Mouse (Mus musculus): ENCODE measurements around the gene Arhgef19. TPM values are rescaled to one million over a fixed set of nuclear protein-coding genes. Genes with fewer than 3 reads are reported as not detected.

Arhgef19 gene
- polyA plus RNA-seq, 1 experiment from 2014 or later = 18.9 TPM

DNA sequence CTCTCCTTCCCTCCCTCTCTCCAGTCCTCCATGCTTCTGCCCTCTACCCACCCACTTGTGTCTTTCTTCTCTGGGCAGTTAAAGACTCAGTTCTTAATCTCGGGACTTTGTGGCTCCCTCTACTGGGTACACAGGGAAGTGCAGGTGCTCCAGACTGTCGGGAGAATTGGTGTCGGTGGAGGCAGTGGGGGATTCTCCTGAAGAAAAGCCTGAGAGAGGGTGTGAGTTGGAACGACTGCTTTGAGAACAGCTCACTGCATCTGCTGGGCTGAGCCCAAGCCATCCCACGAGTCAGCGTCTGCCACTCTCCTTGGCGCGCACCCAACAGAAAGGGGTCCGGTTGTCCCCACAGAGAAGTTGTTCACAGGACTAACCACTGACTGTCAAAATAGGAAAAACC is 28.5 kb downstream of the Arhgef19 start:
- Histone ChIP-seq H3K9ac (ENCODE audit: low read length) (no peak overlapping the region), H3K4me1 (ENCODE audit: control insufficient read depth, insufficient read depth, low read length) (no peaks in the 10 kb centered on the region; the same call in 1 of the 2 replicates), H3K4me2 (ENCODE audit: low read depth, low read length) (no peak overlapping the region), H3K27me3 (ENCODE audit: control insufficient read depth, insufficient read depth, low read length) (no peaks in the 10 kb centered on the region), H3K9me3 (replicated peaks; ENCODE audit: control insufficient read depth, low read length) (no peaks in the 10 kb centered on the region; the same call in 1 of the 2 replicates), H3K4me3 (replicated peaks; ENCODE audit: low read length) (no peak overlapping the region), H3K36me3 (ENCODE audit: control insufficient read depth, insufficient read depth, low read length) (no peaks in the 10 kb centered on the region), H3K27ac (ENCODE audit: low read length) (no peak overlapping the region)
- WGBS = 40% methylated on average over 9 of the region's 9 CpGs
- ATAC-seq (ENCODE audit: insufficient read depth, low FRiP score) = no peak

DNA sequence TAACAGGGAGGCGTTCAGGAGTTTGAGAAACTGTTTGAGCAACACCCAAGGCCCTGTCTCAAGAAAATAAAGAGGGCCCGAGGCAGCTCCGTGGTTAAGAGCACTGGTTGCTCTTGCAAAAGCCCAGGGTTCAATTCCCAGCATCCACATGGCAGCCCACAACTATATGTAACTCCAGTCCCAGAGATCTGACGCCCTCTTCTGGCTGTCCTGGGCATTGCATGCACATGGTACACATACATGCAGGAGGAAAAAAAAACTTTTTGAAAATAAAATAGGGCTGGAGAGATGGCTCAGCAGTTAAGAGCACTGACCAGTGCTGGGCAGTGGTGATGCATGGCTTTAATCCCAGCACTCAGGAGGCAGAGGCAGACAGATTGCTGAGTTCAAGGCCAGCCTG is 29.1 kb downstream of the Arhgef19 start:
- no peaks in the 10 kb centered on the region for H3K36me3 ChIP-seq (ENCODE audit: control insufficient read depth, insufficient read depth, low read length)
- no peak overlapping the region for H3K27ac ChIP-seq (ENCODE audit: low read length)
- H3K9me3 ChIP-seq (replicated peaks; ENCODE audit: control insufficient read depth, low read length) = no peaks in the 10 kb centered on the region; the same call in 1 of the 2 replicates
- no peak overlapping the region for H3K4me2 ChIP-seq (ENCODE audit: low read depth, low read length)
- 79% methylated on average over 4 of the region's 4 CpGs for WGBS
- no peak overlapping the region for H3K9ac ChIP-seq (ENCODE audit: low read length)
- no peak for ATAC-seq (ENCODE audit: insufficient read depth, low FRiP score)
- no peaks in the 10 kb centered on the region for H3K27me3 ChIP-seq (ENCODE audit: control insufficient read depth, insufficient read depth, low read length)
- no peak overlapping the region for H3K4me3 ChIP-seq (replicated peaks; ENCODE audit: low read length)
- peaks cover 5% of the 10 kb centered on the region for H3K4me1 ChIP-seq (ENCODE audit: control insufficient read depth, insufficient read depth, low read length)

DNA sequence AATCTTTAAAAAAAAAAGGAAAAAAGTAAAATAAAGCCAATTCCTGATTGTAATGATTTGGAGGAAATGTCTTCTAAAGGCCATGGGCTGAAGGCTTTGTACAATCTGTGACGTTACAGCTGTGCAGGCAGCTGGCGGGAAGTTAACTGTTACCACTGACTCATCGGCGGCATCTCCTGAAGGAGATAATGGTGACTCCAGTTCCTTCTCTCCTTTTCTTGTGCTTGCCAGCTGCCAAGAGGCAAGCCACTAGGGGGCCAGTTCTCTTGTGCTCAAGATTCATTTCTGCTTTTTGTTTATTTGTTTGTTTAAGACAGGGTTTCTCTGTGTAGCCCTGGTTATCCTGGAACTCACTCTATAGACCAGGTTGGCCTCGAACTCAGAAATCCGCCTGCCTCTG is 29.8 kb downstream of the Arhgef19 start:
- no peak for ATAC-seq (ENCODE audit: insufficient read depth, low FRiP score)

DNA sequence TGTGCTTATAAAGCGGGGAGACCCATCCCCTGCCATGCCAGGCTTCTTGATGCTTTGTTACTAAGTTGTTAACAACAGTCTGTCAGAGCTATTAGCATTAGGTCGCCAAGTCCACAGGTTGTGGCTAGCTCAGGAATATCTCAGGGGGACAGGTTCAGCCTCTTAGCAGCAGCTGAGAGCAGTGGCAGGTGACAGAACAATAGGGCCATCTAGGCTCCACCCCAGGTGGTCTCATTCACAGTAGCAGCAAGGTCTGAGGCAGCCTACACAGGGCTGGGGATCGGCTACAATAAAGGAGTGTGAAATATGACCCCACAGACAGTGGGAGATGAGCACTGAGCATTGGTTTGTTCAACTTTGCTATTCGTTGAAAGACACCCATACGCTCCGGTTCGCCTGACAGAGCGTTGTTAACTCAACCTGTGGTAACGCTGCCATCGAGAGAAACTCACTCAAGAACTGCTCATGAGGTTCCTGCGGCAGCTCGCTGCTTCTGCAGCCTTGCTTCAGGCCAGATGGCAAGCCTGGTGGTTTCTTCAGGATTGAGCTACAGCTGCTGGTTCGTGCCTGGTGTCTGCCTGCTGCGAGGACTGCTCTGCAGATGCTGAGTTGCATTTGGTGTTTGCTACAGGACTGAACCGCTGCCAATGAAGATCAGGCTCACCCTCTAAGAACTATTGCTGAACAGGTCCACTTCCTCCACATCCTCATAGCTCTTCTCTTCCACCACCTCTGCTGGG is 31.1 kb downstream of the Arhgef19 start:
- no peaks in the 10 kb centered on the region for H3K36me3 ChIP-seq (ENCODE audit: control insufficient read depth, insufficient read depth, low read length)
- 63% methylated on average over 15 of the region's 15 CpGs for WGBS
- ATAC-seq (ENCODE audit: insufficient read depth, low FRiP score) = no peak
- no peak overlapping the region for H3K27ac ChIP-seq (ENCODE audit: low read length)
- H3K9ac ChIP-seq (ENCODE audit: low read length) = no peak overlapping the region
- H3K4me1 ChIP-seq (ENCODE audit: control insufficient read depth, insufficient read depth, low read length) = peaks cover 21% of the 10 kb centered on the region
- no peak overlapping the region for H3K4me2 ChIP-seq (ENCODE audit: low read depth, low read length)
- H3K9me3 ChIP-seq (replicated peaks; ENCODE audit: control insufficient read depth, low read length) = no peaks in the 10 kb centered on the region; the same call in 1 of the 2 replicates
- no peaks in the 10 kb centered on the region for H3K27me3 ChIP-seq (ENCODE audit: control insufficient read depth, insufficient read depth, low read length)
- no peak overlapping the region for H3K4me3 ChIP-seq (replicated peaks; ENCODE audit: low read length)

More for the DNA sequence above, 29.8 kb downstream of the Arhgef19 start:
- H3K4me1 ChIP-seq (ENCODE audit: control insufficient read depth, insufficient read depth, low read length) = peaks cover 12% of the 10 kb centered on the region
- H3K36me3 ChIP-seq (ENCODE audit: control insufficient read depth, insufficient read depth, low read length) = no peaks in the 10 kb centered on the region
- no peaks in the 10 kb centered on the region; the same call in 1 of the 2 replicates for H3K9me3 ChIP-seq (replicated peaks; ENCODE audit: control insufficient read depth, low read length)
- no peaks in the 10 kb centered on the region for H3K27me3 ChIP-seq (ENCODE audit: control insufficient read depth, insufficient read depth, low read length)
- no peak overlapping the region for H3K4me3 ChIP-seq (replicated peaks; ENCODE audit: low read length)
- WGBS = 72% methylated on average over 6 of the region's 6 CpGs
- no peak overlapping the region for H3K4me2 ChIP-seq (ENCODE audit: low read depth, low read length)
- H3K9ac ChIP-seq (ENCODE audit: low read length) = no peak overlapping the region
- no peak overlapping the region for H3K27ac ChIP-seq (ENCODE audit: low read length)

DNA sequence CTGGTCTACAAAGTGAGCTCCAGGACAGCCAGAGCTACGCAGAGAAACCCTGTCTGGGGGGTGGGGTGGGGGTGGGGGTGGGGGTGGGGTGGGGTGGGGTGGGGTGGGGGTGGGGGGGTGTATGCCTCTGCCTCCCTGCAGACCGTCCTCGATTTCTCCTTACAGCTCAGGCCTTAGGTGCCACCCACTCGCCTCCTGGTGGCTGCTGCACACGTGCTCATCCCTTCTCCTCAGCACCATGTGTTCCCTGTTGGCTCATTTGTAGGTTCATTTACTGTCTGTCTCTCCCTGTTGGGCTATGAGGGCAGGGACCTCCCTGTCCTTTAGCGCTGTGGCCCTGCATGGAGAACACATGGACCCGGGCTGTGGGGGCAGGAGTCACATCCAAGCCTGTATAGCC is 31.9 kb downstream of the Arhgef19 start:
- WGBS = 80% methylated on average over 7 of the region's 7 CpGs
- no peak overlapping the region for H3K9ac ChIP-seq (ENCODE audit: low read length)
- H3K9me3 ChIP-seq (replicated peaks; ENCODE audit: control insufficient read depth, low read length) = no peaks in the 10 kb centered on the region
- no peak for ATAC-seq (ENCODE audit: insufficient read depth, low FRiP score)
- H3K36me3 ChIP-seq (ENCODE audit: control insufficient read depth, insufficient read depth, low read length) = no peaks in the 10 kb centered on the region
- no peak overlapping the region for H3K4me3 ChIP-seq (replicated peaks; ENCODE audit: low read length)
- H3K27ac ChIP-seq (ENCODE audit: low read length) = peak overlapping the region; percentile 66; the same call in 1 of the 2 replicates
- H3K4me2 ChIP-seq (ENCODE audit: low read depth, low read length) = no peak overlapping the region
- peaks cover 27% of the 10 kb centered on the region for H3K4me1 ChIP-seq (ENCODE audit: control insufficient read depth, insufficient read depth, low read length)
- H3K27me3 ChIP-seq (ENCODE audit: control insufficient read depth, insufficient read depth, low read length) = no peaks in the 10 kb centered on the region

DNA sequence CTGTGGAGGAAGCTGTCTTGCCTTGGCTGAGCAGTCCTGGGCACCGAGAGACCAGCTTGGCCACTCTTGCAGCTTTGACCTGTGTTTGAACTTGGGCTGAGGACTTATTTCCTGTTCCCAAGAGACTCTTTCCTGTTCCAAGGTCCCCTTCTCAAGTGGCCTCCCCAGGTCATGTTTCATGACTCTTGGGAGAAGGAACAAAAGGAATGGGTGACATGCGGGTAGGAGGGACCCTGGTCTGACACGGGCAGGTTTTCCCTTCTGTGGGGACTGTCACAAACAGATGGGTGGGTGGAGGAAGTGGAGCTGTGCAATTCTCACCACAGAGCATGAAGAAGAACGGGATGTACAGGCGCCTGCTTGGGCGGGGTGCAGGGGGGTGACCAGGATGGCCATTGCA is 32.4 kb downstream of the Arhgef19 start:
- Histone ChIP-seq H3K4me3 (replicated peaks; ENCODE audit: low read length) (no peak overlapping the region), H3K4me1 (ENCODE audit: control insufficient read depth, insufficient read depth, low read length) (peaks cover 27% of the 10 kb centered on the region), H3K9me3 (replicated peaks; ENCODE audit: control insufficient read depth, low read length) (no peaks in the 10 kb centered on the region), H3K27ac (ENCODE audit: low read length) (peak overlapping the region; percentile 66; the same call in 1 of the 2 replicates), H3K9ac (ENCODE audit: low read length) (no peak overlapping the region), H3K4me2 (ENCODE audit: low read depth, low read length) (no peak overlapping the region), H3K27me3 (ENCODE audit: control insufficient read depth, insufficient read depth, low read length) (no peaks in the 10 kb centered on the region), H3K36me3 (ENCODE audit: control insufficient read depth, insufficient read depth, low read length) (no peaks in the 10 kb centered on the region)
- peak; percentile 21; the same call in 1 of the 2 replicates for ATAC-seq (ENCODE audit: insufficient read depth, low FRiP score)
- WGBS = 58% methylated on average over 6 of the region's 6 CpGs

DNA sequence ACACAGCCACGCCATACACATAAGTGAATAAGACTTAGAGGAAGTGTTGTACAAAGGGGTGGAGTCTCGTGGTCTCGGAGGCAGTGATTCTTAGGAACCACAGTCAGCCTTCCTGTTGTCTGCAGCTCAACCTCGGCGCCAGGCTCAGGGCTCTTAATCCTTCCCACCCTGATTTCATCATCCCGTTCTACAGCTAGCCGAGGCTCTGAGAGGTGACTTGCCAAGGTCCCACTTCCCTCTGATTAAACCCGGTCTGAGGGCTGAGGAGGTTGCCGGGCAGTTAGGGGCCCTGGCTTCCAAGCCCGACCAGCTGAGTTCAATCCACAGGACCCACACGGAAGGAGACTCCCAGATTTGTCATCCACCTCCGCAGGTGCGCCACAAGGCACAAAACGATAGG is 33.6 kb downstream of the Arhgef19 start:
- WGBS = 13% methylated on average over 14 of the region's 14 CpGs
- Histone ChIP-seq H3K27ac (ENCODE audit: low read length) (peak overlapping the region; percentile 73), H3K36me3 (ENCODE audit: control insufficient read depth, insufficient read depth, low read length) (no peaks in the 10 kb centered on the region), H3K4me3 (replicated peaks; ENCODE audit: low read length) (peak overlapping the region; percentile 34), H3K4me2 (ENCODE audit: low read depth, low read length) (peak overlapping the region; percentile 46), H3K27me3 (ENCODE audit: control insufficient read depth, insufficient read depth, low read length) (no peaks in the 10 kb centered on the region), H3K4me1 (ENCODE audit: control insufficient read depth, insufficient read depth, low read length) (peaks cover 35% of the 10 kb centered on the region), H3K9ac (ENCODE audit: low read length) (peak overlapping the region; percentile 61), H3K9me3 (replicated peaks; ENCODE audit: control insufficient read depth, low read length) (no peaks in the 10 kb centered on the region)
- peak; percentile 31; the same call in 1 of the 2 replicates for ATAC-seq (ENCODE audit: insufficient read depth, low FRiP score)

DNA sequence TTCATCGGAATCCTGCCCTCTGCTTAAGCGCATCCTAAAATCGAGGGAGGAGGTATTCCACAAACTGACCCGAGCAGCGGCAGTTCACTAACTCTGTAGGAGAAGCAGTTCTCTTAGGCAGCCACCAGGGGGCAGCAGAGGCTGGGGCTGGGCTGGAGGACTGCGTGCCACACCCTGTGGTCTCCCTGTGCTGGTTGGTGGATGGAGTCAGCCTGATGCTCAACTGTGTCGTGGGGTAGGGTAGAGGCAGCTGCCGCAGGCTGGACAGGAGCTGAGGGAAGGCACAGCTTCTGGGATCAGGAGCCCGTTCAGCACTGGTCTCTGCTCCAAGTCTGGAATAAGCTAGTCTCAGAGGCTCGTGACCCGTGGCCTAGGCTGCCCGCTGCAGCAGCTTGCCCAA is 34.0 kb downstream of the Arhgef19 start:
- H3K27me3 ChIP-seq (ENCODE audit: control insufficient read depth, insufficient read depth, low read length) = no peaks in the 10 kb centered on the region
- H3K4me2 ChIP-seq (ENCODE audit: low read depth, low read length) = peak overlapping the region; percentile 46
- peaks cover 40% of the 10 kb centered on the region for H3K4me1 ChIP-seq (ENCODE audit: control insufficient read depth, insufficient read depth, low read length)
- H3K27ac ChIP-seq (ENCODE audit: low read length) = peak overlapping the region; percentile 73
- peak overlapping the region; percentile 61 for H3K9ac ChIP-seq (ENCODE audit: low read length)
- peak overlapping the region; percentile 34 for H3K4me3 ChIP-seq (replicated peaks; ENCODE audit: low read length)
- 15% methylated on average over 12 of the region's 12 CpGs for WGBS
- no peaks in the 10 kb centered on the region for H3K9me3 ChIP-seq (replicated peaks; ENCODE audit: control insufficient read depth, low read length)
- no peaks in the 10 kb centered on the region for H3K36me3 ChIP-seq (ENCODE audit: control insufficient read depth, insufficient read depth, low read length)
- ATAC-seq (ENCODE audit: insufficient read depth, low FRiP score) = peak; percentile 70

DNA sequence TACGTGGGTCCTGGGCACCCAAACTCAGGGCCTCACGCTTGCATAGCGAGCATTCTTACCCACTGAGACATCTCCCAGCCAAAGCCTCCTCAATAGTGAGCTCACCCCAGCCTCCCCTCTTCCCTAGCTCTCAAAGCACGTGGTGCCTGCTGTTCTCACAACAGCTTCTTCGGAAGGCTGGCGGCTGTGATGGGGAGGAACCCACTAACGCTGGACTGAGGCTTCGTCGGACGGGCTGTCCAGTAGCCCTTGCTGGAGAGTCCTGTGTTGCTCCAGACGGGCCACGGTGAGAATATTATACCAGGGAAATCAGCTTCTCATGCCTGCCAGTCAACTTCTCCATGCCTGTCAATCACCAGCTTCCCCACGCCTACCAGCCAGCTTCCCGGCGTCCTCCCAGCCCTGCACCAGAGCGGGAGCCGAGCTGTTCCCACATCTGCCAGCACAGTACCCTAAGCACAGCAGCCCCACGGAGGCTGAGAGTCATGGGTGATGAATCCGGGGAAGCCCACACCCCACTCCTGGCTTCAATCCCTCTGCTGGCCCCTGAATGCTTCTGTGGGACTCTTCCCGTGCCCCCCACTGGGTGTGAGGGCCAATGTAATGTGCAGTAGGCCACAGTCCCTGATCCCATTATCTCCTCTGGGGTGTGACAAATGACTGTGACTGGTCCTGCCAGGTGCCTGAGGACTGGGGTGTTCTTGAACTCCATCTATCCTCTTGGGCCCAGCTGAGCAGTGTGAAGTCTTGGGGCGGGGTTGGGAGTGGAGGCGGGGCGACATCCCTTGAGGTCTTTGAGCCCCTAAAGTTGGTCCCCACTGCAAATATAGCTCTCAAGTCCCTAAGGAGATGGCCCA is 35.4 kb downstream of the Arhgef19 start:
- no peak overlapping the region for H3K4me2 ChIP-seq (ENCODE audit: low read depth, low read length)
- H3K9ac ChIP-seq (ENCODE audit: low read length) = peak overlapping the region; percentile 54
- H3K9me3 ChIP-seq (replicated peaks; ENCODE audit: control insufficient read depth, low read length) = no peaks in the 10 kb centered on the region
- WGBS = 49% methylated on average over 23 of the region's 23 CpGs
- peak overlapping the region; percentile 52 for H3K27ac ChIP-seq (ENCODE audit: low read length)
- no peak overlapping the region for H3K4me3 ChIP-seq (replicated peaks; ENCODE audit: low read length)
- H3K27me3 ChIP-seq (ENCODE audit: control insufficient read depth, insufficient read depth, low read length) = no peaks in the 10 kb centered on the region
- no peaks in the 10 kb centered on the region for H3K36me3 ChIP-seq (ENCODE audit: control insufficient read depth, insufficient read depth, low read length)
- no peak for ATAC-seq (ENCODE audit: insufficient read depth, low FRiP score)
- H3K4me1 ChIP-seq (ENCODE audit: control insufficient read depth, insufficient read depth, low read length) = peaks cover 45% of the 10 kb centered on the region

All from stomach, embryonic 16.5 days (tissue).